Mouse (Mus musculus): ENCODE data around the gene Baiap2l2. TPM values are rescaled to one million over a fixed set of nuclear protein-coding genes. Genes with fewer than 3 reads are reported as not detected.
A peak's percentile ranks its signal among the peaks of the same experiment; 100 is the strongest.

Baiap2l2 gene
- polyA plus RNA-seq, 1 experiment from 2014 or later, result 3.9 TPM

DNA sequence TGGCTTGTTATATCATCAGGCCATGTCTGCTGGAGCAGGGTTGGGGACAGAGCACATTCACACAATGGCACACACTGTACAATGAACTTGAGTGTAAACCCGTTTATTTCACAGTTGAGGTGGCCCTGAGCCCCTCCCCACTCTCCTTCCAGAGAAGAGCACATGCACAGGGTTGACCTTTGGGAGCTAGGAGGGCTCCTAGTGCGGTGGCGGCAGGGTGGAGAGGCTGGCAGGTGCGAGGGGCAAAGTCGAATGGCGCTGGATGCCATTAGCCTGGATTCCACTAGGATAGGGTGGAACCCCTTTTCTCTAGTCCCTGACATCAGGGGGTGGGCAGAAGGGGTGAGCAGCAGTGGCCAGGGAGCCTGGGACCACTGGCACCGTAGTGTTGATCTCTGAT is 804 bp upstream of the Baiap2l2 start:
- no peaks in the 10 kb centered on the region for H3K27me3 ChIP-seq (ENCODE audit: insufficient read depth, low read length)
- WGBS, result 81% methylated on average over 7 of the region's 7 CpGs
- 0 out of 2 replicates have a peak, but pooled peaks cover 20% of the 10 kb centered on the region for H3K36me3 ChIP-seq (ENCODE audit: insufficient read depth)
- no peak overlapping the region for H3K9ac ChIP-seq
- TF ChIP-seq CTCF (IDR thresholded peaks at IDR 0.05; ENCODE audit: low read depth), result no peak
- H3K4me3 ChIP-seq (ENCODE audit: low read depth, low read length), result no peak overlapping the region
- ATAC-seq (ENCODE audit: insufficient read depth), result no peak
- H3K4me2 ChIP-seq, result no peak overlapping the region
- no peaks in the 10 kb centered on the region for H3K9me3 ChIP-seq (ENCODE audit: low read depth, low read length)
- DNase-seq, result no peak
- H3K27ac ChIP-seq (ENCODE audit: low read depth), result no peak overlapping the region
- no peaks in the 10 kb centered on the region; the same call in 1 of the 2 replicates for H3K4me1 ChIP-seq (ENCODE audit: insufficient read depth)

DNA sequence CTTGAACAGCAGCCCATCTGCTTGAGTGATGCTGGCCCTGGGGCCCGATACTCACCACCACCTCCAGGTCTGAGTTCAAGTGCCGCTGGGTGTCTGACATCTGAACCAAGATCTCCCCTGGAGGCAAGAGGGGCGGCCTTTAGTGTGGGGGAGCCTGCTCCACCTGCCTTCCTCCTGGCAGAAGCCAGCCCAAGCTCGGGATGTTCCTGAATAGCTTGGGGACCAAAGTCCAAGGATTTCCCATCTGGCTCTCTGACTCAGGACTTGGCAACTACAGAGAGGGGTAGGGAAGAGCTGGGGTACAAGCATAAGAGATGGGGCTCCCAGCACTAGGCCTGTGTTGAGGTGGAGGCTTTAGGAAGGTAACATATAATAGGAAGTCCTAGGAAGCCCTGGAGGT is 2.0 kb downstream of the Baiap2l2 start:
- Histone ChIP-seq H3K9me3 (ENCODE audit: low read depth, low read length) (no peaks in the 10 kb centered on the region), H3K27me3 (ENCODE audit: insufficient read depth, low read length) (no peaks in the 10 kb centered on the region), H3K4me2 (no peak overlapping the region), H3K9ac (no peak overlapping the region), H3K4me1 (ENCODE audit: insufficient read depth) (peaks cover 3% of the 10 kb centered on the region; the same call in 1 of the 2 replicates), H3K4me3 (ENCODE audit: low read depth, low read length) (no peak overlapping the region), H3K27ac (ENCODE audit: low read depth) (no peak overlapping the region), H3K36me3 (ENCODE audit: insufficient read depth) (0 out of 2 replicates have a peak, but pooled peaks cover 14% of the 10 kb centered on the region)
- TF ChIP-seq CTCF (IDR thresholded peaks at IDR 0.05; ENCODE audit: low read depth), result no peak
- WGBS, result 79% methylated on average over 4 of the region's 4 CpGs
- ATAC-seq (ENCODE audit: insufficient read depth) (no peak), DNase-seq (no peak)

- whole genome bisulfite sequencing, result 73% methylated on average over 5 of the region's 5 CpGs
- Histone ChIP-seq H3K4me2 (no peak overlapping the region), H3K27ac (ENCODE audit: low read depth) (no peak overlapping the region), H3K36me3 (ENCODE audit: insufficient read depth) (0 out of 2 replicates have a peak, but pooled peaks cover 13% of the 10 kb centered on the region), H3K4me1 (ENCODE audit: insufficient read depth) (peaks cover 3% of the 10 kb centered on the region; the same call in 1 of the 2 replicates), H3K9me3 (ENCODE audit: low read depth, low read length) (no peaks in the 10 kb centered on the region), H3K9ac (no peak overlapping the region), H3K4me3 (ENCODE audit: low read depth, low read length) (no peak overlapping the region), H3K27me3 (ENCODE audit: insufficient read depth, low read length) (no peaks in the 10 kb centered on the region)
- ATAC-seq (ENCODE audit: insufficient read depth) (no peak), DNase-seq (no peak)
- TF ChIP-seq CTCF (IDR thresholded peaks at IDR 0.05; ENCODE audit: low read depth), result no peak
These were observed 2.9 kb downstream of the Baiap2l2 start for GRCm38 (mm10) chr15:79282434-79282833.

DNA sequence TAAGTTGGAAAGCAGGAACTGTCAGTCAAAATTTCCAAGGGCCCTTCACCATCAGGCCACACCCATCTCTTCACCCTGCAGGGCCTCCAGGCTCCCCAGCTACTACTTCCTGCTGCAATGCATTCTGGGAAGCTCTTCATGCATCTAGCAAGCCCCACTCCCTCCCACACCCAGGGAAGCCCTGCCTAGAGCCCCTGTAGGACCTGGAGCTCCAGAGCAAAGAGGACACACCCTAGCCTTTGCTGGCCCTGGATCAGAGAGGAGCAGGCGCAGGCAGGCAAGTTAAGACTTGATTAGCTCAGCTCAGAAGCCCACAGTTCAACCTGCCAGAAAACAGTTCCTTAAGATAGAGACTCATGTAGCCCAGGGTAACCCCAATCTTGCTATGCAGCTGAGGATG is 3.9 kb downstream of the Baiap2l2 start:
- peaks cover 3% of the 10 kb centered on the region; the same call in 1 of the 2 replicates for H3K4me1 ChIP-seq (ENCODE audit: insufficient read depth)
- DNase-seq (peak; percentile 74), ATAC-seq (ENCODE audit: insufficient read depth) (peak; percentile 64)
- no peak overlapping the region for H3K4me2 ChIP-seq
- peak overlapping the region; percentile 32; the same call in 1 of the 2 replicates for H3K27ac ChIP-seq (ENCODE audit: low read depth)
- TF ChIP-seq CTCF (IDR thresholded peaks at IDR 0.05; ENCODE audit: low read depth), result no peak
- no peaks in the 10 kb centered on the region for H3K27me3 ChIP-seq (ENCODE audit: insufficient read depth, low read length)
- no peak overlapping the region for H3K4me3 ChIP-seq (ENCODE audit: low read depth, low read length)
- H3K36me3 ChIP-seq (ENCODE audit: insufficient read depth), result 0 out of 2 replicates have a peak, but pooled peaks cover 7% of the 10 kb centered on the region
- no peak overlapping the region for H3K9ac ChIP-seq
- H3K9me3 ChIP-seq (ENCODE audit: low read depth, low read length), result no peaks in the 10 kb centered on the region
- 77% methylated on average over 1 of the region's 1 CpGs for WGBS

DNA sequence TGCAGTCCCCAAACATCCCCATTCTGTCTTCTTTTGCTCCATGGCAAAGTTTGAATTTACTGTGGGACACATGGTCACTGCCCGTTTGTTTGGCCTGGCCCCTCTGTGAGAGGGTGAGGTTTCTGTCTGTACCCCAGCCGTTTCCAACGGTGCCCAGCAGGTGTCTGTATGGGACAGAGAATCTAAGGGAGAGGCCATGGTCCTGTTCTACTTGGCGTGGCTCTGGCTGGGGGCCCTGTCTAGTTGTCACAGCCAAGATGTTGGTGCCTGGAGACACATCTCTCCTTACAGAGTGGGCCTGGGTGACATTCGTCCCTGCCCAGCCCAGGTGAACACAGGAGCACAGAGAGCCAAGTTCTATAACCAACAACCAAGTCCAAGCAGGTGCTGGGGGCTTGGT is 4.5 kb downstream of the Baiap2l2 start:
- Histone ChIP-seq H3K9me3 (ENCODE audit: low read depth, low read length) (no peaks in the 10 kb centered on the region), H3K9ac (no peak overlapping the region), H3K36me3 (ENCODE audit: insufficient read depth) (0 out of 2 replicates have a peak, but pooled peaks cover 2% of the 10 kb centered on the region), H3K4me2 (no peak overlapping the region), H3K4me1 (ENCODE audit: insufficient read depth) (peaks cover 3% of the 10 kb centered on the region; the same call in 1 of the 2 replicates), H3K27me3 (ENCODE audit: insufficient read depth, low read length) (no peaks in the 10 kb centered on the region), H3K4me3 (ENCODE audit: low read depth, low read length) (no peak overlapping the region), H3K27ac (ENCODE audit: low read depth) (peak overlapping the region; percentile 27; the same call in 1 of the 2 replicates)
- WGBS, result 44% methylated on average over 5 of the region's 5 CpGs
- DNase-seq, result peak; percentile 37
- TF ChIP-seq CTCF (IDR thresholded peaks at IDR 0.05; ENCODE audit: low read depth), result peak; percentile 63
- peak; percentile 41; the same call in 1 of the 2 replicates for ATAC-seq (ENCODE audit: insufficient read depth)

DNA sequence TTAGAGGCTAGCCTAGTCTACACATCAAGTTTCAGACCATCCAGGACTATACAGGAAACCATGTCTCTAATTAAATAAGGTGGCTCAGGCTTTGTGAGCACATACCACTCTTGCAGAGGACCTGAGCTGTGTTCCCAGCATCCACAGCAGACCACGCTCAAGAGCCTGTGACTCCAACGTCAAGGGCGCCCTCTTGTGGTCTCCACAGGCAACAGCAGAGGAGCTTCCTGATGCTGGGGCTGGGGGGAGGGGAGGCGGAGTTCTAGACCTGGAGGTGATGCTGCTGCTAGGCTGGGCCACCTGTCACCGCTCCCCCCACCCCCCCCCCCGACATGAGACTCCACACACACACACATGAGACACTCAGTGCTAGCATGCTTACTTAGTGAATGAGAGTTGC is 5.1 kb downstream of the Baiap2l2 start:
- Histone ChIP-seq H3K4me2 (no peak overlapping the region), H3K9me3 (ENCODE audit: low read depth, low read length) (no peaks in the 10 kb centered on the region), H3K27ac (ENCODE audit: low read depth) (no peak overlapping the region), H3K9ac (no peak overlapping the region), H3K4me1 (ENCODE audit: insufficient read depth) (peaks cover 3% of the 10 kb centered on the region; the same call in 1 of the 2 replicates), H3K4me3 (ENCODE audit: low read depth, low read length) (no peak overlapping the region), H3K27me3 (ENCODE audit: insufficient read depth, low read length) (no peaks in the 10 kb centered on the region), H3K36me3 (ENCODE audit: insufficient read depth) (no peaks in the 10 kb centered on the region)
- peak; percentile 36 for DNase-seq
- TF ChIP-seq CTCF (IDR thresholded peaks at IDR 0.05; ENCODE audit: low read depth), result peak; percentile 68
- WGBS, result 24% methylated on average over 6 of the region's 6 CpGs
- ATAC-seq (ENCODE audit: insufficient read depth), result no peak

DNA sequence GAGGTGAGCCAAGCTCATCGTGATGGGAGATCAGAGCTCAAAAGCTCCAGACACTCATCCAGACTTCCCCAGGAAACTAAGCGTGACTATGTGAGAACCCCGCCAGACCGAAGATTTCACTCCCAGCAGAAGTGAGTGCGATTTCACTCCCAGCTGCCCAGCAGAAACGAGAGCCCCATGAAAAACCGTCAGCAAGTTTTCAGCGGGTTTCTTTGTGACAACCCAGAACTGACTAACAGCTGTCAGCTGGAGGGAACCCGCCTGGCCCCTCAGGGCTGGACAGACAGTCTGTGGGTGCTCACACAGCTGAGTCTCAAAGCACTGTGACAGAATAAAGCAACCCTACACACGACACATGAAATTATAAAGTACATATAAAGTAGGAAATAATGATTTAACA is 7.6 kb downstream of the Baiap2l2 start:
- no peaks in the 10 kb centered on the region for H3K27me3 ChIP-seq (ENCODE audit: insufficient read depth, low read length)
- no peak overlapping the region for H3K4me2 ChIP-seq
- DNase-seq, result peak; percentile 62
- WGBS, result 51% methylated on average over 10 of the region's 10 CpGs
- H3K9me3 ChIP-seq (ENCODE audit: low read depth, low read length), result no peaks in the 10 kb centered on the region
- H3K36me3 ChIP-seq (ENCODE audit: insufficient read depth), result no peaks in the 10 kb centered on the region
- TF ChIP-seq CTCF (IDR thresholded peaks at IDR 0.05; ENCODE audit: low read depth), result no peak
- no peak overlapping the region for H3K27ac ChIP-seq (ENCODE audit: low read depth)
- H3K9ac ChIP-seq, result no peak overlapping the region
- no peak overlapping the region for H3K4me3 ChIP-seq (ENCODE audit: low read depth, low read length)
- peaks cover 3% of the 10 kb centered on the region; the same call in 1 of the 2 replicates for H3K4me1 ChIP-seq (ENCODE audit: insufficient read depth)
- no peak; the same call in 1 of the 2 replicates for ATAC-seq (ENCODE audit: insufficient read depth)
